Mouse (Mus musculus): ENCODE results near the gene Mtfr1l.

Mtfr1l gene

DNA sequence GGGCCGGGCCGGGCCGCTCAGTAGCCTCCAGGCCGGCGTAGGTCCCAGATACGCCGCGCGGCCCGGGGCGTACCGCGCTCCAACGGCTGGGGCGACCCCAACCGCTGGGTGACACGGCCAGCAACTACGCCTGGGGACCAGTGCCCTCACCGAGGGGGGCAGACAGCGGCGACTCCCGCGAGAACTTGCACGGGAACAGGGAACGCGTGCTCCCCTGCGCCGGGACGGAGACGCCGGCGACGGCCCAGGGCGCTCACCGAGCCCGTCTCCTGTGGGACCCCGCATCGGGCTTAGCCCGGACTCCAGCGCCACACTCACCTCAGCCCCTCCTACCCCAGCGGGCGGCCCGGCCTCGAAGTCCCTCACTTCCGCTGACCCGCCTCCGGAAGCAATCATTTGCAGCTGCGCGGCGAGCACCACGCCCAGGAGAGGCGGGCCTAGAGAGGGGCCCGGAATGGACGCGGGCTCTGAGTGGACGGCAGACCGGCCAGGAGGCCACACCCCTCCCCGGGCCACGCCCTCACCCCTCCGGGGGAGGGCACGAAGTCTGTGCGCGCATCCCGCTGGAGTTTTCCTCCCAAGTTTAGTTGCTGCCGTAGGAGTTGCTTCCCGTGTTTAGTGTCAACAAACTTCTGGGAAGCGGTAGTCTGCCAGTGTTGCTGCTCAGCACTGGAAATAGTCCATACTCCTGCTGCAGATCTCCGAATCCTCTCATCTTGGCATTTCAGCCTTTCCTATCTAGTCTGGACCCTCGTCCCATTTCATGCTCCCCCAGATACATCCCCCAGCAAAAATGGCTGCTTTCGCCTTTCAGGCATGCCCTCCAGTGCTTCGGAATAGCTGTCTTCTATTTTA is at the start of gene Mtfr1l:
Gene Mtfr1l (minus strand): TSS at position 456 of the 855 bp plus-strand sequence.
- DNase-seq = peak; percentile 88

DNA sequence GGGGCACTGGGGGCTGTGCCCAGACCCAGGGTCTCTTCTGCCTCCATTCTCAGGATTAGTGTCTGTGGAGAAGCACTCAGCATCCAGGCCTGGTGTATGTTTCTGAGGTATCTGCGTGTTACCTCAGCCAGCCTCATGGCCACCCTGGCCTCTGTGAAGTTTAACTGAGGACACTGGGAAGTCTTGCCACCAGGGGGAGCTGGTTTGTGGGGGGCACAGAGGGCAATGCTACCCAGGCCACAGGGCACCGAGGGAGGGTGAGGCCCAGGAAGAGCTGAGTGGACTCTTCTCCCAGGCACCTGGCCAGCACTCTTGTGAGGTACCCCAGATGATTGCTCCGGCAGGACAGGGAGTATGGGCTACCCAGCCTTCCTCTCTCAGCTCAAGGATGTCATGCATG is 48.3 kb upstream of the Mtfr1l start:
- peak; percentile 34 for DNase-seq

DNA sequence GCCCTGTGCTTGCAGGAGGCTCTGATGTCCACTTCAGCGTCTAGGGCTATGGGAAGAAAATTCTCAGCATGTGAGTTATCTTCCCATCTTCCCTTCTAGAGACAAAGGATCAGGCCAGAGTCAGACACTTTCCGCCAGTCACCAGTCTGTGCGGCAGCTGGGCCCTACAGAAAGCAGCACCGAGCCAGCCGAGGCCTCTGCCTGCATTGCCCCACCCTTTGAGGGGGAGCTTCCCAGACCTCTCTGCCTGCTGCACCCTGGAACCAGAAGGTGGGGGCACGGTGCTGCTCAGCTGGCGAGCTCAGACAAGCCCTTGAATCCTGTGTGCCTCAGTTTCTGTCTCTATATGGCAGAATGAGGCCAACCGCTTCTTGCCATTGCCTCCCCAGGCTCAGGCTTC is 46.2 kb upstream of the Mtfr1l start:
- DNase-seq = no peak

DNA sequence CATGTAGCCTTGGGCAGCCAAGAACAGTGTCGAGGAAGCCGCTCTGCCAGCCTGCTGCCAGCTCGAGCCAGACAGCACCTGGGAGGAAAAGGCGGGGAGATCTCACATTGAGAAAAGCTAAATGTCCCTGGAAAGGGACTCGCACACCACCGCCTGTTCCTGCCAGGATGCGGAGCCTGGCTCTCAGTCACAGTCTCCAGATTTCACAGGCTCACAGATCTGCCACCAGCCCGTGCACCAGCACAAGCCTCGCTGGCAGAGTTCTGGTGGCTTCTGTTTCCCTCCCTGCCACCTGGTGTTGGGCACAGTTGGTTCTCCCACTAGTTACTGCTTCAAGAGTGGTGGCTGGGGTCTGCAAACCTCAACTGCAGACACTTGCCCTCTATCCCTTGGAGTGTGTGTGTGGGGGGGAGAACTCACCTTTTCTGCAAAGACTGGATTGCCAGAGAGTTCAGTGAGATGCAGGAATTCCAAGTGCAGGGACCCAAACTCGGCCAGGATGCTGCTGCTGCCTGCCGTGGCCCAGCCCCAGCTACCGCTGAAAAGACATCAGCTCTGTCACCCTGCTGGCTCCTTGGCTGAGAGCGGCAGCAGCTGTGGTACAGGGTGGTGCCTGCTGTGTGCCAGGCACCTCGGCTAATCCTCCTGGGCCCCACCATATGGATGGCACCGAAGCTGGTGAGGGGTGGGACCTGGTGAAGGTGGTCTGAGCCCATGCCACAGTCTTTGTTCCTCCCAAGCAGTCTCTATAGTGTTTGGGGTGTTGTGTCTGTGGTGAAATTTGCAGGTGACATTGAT is 45.4 kb upstream of the Mtfr1l start:
- peak; percentile 53 for DNase-seq

DNA sequence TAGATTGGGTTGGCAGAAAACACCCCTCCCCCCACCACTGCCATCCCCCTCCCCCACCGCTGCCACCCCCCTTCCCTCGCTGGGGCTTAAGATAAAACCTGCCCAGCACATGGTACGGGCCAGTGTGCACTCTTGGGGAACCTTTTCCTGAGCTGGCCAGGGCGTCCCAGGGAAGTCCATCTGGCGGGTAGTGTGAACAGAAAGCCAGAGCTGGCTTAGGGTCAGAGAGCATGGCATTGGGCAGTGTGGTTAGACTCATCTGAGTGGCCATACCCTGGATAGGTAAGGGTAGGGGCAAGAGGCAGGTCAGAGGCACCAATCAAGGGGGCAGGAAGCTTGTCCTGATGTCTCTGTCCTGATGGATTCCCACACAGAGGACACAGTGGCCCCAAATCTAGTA is 44.4 kb upstream of the Mtfr1l start:
- DNase-seq = no peak

DNA sequence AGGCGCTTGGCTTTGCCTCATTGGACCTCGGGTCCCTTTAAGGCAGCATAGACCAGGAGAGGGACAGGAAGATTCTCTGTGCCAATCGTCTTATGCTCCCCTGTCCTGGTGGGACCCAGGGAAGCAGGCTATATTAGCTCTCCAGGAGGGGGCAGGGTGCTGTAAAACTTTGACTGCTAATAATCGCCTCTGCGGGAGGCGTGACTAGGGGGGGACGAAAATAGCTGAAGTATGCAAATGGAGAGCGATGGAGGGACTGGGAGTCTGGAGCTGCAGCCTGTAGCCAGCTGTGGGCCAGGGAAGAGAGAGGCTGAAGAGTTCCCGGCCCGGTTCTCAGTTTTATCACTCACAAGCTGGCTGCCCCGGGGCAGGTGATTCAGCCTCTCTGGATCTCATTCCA is 44.0 kb upstream of the Mtfr1l start:
- DNase-seq = no peak

DNA sequence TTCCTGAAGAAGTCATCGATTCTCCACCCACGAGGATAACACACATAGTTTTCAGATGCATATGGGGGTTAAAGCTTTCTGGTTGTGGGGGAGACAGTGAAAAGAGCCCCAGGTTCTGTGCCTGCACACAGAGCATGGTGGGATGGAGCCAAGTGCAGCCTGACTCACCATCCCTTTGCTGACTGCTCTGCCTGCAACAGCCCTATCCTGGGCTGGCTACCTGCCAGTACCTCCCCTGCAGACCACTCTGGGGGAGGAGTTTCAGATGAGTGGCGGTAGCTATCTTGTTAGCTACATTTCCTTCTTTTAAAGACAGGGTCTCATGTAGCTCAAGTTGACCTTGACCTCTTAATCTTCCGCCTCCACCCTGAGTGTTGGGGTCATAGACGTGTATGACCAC is 43.2 kb upstream of the Mtfr1l start:
- no peak for DNase-seq

DNA sequence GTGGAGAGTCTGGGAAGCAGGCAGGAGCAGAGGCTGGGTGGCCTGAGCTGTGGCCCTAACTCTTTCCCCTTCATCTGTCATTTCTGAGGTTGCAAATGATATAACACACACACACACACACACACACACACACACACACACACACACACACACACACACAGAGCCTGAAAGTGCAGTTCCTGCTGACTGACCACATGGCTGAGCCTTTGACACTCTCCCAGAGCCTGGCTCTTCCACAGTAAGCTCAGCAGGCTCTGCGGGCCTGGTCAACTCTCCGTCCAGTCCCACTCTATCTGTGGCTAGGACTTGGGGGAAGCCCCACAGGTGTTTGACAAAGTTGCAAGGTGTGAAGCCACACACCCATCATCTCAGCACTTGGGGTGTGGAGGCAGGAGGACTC is 42.1 kb upstream of the Mtfr1l start:
- no peak for DNase-seq

DNA sequence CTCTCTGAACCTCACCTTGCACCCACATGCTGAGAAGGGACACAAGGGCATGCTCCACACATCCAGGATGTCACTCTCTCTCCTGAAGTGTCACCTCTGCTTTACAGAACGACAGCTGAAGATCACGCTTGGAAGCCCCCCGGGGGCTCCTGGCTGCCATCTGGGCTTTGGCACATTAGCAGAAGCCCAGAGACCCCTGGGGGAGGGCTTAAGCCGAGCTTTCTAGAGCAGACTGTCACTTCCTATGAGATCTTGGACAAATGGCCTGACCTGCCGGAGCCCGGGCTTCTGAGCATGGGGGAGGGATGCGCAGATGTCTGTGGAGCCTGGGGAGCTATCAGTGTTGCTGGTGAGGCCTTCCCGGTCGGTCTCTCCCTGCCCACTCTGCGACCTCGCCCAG is 40.3 kb upstream of the Mtfr1l start:
- DNase-seq = no peak

DNA sequence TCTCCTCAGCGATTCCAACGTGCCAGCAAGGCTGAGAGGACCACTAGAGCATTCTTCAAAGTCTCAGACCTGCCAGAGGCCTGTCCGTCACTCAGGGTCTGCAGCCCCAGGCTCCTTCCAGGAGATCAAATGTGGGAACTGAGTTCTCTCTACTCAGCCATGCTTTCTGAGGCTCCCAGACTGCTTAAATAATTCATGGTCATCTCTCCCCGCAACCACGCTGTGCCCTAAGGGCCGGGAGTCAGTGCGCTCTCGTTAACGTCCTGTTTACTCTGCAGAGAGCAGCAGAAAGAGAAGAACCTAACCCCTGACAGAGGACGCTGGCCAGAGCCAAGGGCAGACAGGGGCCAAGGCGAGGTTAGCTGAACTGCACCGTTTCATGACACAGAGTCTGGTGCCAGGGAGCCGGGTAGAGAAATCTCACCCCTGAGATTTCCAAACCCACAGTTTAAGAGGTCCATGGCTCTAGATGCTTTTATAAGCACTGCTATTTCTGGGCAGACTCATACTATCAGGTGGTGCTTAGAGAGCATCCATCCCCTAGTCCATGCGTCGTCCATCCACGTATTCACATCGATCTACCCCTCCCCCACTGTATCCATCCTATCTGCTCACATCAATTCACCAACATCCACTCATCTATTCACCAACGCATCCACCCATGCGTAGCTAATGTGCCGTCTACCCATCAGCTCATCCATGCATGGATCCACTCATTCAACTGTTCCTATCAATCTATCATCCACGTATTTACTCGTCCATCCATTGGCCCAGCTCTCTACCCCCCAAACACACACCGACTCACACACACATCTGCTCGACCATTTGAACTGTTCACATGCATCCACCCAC is 37.5 kb upstream of the Mtfr1l start:
- no peak for DNase-seq

DNA sequence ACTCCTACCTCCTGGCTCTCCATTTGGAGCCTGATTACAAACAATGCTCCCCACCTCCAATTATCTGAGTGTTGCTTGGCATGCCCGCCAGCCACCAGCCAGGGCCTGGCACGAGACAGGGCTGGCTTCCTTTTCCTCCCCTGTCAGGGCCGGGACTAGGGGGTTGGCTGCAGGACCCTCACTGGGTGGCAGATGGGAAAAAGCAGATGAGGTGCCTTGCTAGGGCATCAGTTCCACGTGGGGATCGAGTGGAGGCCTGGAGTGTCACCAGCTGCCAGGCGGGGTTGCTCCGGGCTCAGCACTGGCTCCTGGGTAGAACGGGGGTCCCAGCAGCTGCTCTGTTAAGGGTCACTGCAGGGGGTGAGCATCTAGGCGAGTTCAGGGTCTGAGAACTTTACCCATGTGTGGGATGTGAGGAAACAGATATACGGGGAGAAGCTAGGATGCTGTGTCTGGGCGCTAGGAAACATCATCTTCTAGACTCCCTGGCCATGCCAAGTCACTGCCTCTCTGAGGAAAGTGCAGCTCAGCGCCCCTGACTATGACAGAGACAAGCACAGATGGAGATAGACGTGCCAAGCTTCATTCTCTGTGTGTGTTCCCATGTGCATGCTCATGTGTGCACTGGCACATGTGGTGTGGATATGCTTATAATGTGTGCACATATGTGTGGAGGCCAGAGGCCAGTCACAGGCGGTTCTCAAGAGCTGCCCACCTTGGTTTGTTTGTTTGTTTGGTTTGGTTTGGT is 35.7 kb upstream of the Mtfr1l start:
- DNase-seq = no peak

DNA sequence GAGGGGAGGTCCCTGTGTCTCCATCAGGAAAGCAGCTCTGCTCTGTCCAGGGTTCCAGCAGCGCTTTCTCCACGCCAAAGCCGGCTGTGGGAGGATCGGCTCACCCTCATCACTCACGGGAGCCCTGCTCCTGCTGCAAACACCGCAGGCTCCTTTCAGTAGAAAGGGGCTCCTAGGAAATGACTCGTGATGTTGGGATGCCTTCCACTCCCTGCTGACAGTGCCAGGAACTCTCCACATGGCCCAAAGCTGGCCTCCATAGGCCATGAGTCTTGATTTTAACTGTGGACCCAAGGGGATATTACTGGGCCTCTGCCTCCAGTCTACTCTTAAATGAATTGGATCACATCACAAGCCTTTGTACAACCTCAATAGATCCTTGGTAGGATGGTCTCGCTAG is 34.6 kb upstream of the Mtfr1l start:
- no peak for DNase-seq

DNA sequence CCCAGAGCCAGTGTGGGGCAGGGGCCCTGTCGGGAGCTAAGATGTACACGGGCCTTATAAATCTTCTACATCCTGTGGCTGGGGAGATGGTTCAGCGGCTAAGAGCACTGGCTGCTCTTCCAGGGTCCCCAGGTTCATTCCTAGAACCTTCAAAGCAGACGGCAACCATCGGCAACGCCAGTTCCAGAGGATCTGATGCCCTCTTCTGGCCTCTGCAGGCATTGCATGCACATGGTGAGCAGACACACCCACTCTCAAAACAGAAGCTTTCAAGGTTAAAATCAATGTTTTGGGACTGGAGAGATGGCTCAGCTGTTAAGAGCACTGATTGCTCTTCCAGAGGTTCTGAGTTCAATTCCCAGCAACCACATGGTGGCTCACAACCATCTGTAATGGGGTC is 34.0 kb upstream of the Mtfr1l start:
- peak; percentile 39 for DNase-seq

DNA sequence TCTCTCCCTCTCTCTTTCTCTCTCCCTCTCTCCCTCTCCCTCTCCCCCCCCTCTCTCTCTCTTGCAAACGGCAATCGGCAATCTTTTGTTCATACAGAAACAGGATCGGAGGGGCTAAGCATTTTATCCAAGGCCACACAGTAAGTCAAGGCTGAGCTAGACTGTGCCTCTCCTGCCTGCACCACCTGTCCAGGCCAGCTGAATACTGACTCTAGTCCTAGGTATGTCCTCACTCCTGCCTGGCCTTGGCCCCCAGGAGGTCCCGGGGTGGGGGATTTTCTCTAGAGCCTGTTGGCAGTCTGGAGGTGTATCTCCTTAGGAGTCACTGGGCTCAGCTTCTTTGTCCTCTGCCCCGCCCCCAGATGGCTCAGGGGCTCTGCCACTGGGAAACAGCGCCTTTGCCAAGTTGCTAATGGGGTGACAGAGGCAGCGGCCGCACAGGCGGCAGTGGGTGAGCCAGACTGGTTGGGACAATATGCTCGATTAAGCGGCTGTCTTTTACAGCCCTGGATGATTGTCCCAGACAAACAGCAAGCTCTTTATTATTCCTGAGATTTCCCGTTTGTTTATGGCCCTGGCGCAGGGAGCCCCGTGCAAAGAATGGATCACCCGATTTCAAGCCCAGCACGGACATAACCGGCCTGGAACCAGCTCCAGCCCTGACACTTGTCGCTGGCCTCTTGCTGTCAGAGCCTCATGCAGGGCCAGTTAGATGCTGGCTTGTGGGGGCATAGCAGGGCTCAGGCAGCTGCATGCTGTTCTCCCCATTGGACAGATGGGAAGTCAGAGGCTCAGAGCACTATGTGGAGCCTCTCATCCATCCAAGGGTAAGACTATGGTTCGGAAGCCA is 32.4 kb upstream of the Mtfr1l start:
- peak; percentile 42 for DNase-seq

DNA sequence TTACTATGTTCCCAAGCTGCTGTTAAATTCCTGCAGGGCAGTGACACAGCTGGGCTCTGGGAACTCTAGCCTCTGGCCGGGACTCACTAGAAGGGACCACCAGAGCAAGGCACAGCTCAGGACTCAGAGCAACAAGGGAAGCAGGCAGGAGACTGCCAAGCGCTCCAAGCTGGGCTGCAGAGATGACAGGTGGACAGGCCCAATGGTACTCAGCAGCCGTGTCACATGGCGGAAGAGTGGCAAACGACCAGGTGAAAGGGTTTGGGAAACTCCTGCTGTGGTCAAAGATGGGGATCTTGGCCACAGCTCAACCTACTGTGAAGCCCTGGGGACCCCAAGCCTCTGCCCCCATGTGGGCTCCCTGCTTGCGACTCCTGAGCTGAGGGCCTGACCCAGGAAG is 28.9 kb upstream of the Mtfr1l start:
- DNase-seq = no peak

DNA sequence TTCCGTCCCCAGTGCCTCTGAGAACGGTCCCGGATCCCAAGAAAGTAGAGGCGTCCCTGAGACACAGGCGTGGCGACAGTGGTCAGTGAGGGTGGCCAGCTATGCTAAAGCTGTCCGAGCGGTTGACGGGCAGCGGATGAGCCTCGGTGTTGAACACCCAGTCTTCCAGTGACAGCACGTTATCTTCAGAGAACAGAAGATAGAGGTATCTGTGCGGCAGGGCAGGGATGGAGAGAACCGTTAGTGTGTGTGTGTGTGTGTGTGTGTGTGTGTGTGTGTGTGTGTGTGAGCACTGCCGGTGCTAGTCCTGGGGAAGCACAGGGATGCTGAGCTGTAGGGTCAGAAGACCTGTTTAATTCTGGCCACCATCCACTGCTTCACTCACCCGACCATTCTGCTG is 28.4 kb upstream of the Mtfr1l start:
- no peak for DNase-seq

DNA sequence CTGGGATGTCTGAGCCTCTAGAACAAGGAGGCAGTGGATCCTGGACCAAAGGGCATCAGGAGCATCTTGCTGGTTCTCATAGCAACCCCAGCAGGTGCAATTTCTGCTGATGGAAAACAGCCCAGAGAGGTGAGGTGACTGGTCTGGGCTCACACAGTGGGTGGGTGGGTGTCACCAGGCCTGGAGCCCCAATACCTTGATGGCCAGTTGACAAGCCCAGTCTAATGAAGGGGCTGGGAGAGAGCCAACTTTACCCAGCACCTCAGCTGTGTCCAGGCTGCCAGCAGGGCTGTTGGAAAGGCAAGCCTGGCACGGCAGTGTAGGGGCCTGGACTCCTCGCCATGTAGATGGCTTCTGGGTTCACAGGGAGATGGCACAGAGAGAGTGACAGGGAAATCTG is 26.8 kb upstream of the Mtfr1l start:
- DNase-seq = no peak

DNA sequence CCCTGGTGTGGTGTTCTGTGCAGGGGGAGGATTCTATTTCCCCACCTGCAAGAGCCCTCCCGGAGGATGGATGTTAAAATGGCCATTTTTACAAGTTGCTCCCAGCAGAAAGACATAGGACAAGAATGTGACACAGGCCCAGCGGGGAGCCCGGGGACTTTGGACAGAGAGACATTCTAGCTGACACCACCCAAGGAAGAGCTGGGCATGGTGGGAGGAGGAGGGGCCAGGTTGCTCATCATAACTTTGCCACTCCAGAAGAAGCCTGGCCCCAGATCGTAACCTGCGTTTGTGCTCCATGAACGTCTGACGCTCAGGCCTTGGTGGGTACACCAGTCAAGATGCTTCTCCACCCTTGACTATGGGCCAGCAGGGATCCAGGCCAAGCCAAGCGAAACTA is 25.5 kb upstream of the Mtfr1l start:
- DNase-seq = no peak

DNA sequence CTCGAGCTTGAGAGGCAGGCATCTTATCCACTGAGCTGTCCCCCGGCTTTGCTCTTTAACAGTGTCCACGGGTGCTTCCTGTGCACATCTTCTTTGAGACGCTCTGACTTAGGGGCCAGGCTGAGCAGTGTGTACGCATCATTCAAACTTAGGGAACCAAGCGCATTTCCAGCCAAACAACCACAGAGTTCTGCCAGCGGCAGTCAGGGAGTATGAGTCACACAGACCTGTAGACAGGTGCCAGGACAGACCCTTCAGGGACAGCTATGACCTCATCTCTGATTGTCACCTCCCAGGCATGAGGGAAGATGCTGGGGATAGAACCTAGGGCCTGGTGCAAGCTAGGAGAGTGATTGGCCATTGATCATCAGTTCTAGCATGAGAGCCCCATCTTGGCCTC is 24.0 kb upstream of the Mtfr1l start:
- no peak for DNase-seq

DNA sequence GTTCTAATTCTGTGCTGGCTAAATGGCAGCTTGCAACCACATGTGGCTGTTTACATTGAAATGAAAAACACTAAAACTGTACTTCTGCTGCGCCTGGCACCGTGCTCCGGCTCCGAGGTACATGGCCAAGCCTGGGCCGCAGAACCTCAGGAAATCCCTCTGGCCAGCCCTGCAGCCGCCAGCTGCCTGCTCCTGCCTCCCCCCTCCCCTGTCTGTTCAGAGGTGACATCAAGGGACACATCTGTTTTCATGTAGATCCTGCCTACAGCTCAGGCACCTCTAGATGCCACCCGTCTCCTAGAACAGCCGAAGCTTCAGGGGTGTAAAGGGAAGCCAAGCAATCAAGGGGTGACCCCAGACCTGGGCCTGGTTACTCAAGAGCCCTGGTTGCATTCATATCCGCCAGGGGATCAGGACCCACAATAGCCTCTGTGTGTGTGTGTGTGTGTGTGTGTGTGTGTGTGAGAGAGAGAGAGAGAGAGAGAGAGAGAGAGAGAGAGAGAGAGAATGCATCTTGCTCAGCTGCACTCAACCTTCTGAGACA is 23.5 kb upstream of the Mtfr1l start:
- DNase-seq = no peak

DNA sequence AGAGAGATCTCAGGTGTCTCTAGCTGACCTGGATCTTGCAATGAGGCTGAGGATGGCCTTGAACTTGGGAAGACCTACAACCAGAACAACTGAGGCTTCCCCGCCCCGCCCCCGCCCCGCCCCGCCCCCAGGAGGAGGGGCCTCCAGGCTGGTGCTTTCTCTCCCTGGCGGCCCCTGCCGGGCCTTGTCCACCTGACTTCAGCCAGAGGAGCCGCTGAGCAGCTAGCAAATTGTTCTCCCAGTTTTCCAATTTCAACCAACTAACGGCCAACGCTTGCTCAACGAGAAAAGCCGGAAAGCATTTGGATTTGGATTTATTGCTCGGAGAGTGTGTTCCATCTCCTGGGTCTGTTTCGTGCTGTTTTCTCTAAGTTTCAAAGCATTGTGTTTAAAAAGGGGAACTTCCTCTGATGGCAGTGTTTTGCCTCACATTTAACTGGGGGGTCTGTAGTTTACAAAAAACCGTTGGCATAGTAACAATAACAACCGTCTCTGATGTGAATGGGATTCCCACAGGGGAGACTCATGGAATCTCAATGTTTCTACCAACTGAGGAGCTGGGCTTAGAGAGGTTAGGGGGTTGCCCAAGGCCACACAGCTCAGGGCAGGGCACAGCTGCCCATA is 22.6 kb upstream of the Mtfr1l start:
- no peak for DNase-seq

All from right cerebral cortex, postnatal 4 days (tissue).